ENCODE assay signal across 8 mouse cellular contexts in the genomic region with DNA sequence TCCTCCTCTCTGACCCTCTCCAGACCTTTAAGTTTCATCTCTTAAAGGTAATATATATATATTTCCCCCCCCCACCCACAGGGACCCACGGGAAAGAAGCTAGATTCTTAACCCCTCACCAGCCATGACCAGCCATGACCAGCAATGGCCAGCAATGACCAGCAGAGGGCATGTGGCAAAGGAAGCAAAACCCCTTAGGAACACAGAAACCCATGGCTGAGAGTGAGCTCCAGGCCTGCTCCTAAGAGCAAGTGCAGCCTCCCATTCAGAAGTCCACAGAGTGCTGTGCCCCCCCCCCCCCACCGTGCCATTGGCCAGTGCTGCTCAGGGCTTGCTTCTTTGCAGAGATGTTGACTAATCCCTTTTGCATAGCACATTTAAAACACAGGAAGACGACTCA.
A peak's percentile ranks its signal among the peaks of the same experiment; 100 is the strongest.
DNase-seq lines count a peak whose midpoint lies in the region; ATAC-seq and TF ChIP-seq lines count a peak whose summit lies in the region.

No protein-coding gene starts in this region.

- H3K36me3 ChIP-seq in E14TG2a.4 (ENCODE audit: insufficient read depth, low read length) = no peaks in the 10 kb centered on the region

- no peaks in the 10 kb centered on the region for H3K9me3 ChIP-seq in E14TG2a.4 (ENCODE audit: low read length)

- H3K4me3 ChIP-seq in E14TG2a.4 (replicated peaks; ENCODE audit: low read length) = no peak overlapping the region
- H3K4me3 ChIP-seq in cerebellum, adult 2 months (replicated peaks; ENCODE audit: insufficient read depth, low read depth, low read length) = no peak overlapping the region

- no peak for TF ChIP-seq POLR2A in cerebellum, adult 2 months (IDR thresholded peaks at IDR 0.05; ENCODE audit: borderline replicate concordance, insufficient read depth, low read length)

- peaks cover 12% of the 10 kb centered on the region for H3K27me3 ChIP-seq in E14TG2a.4 (ENCODE audit: insufficient read depth, low read length)
- H3K27me3 ChIP-seq in cerebellum, adult 2 months (ENCODE audit: control insufficient read depth, insufficient read depth, low read length) = no peaks in the 10 kb centered on the region

- H3K4me1 ChIP-seq in E14TG2a.4 (replicated peaks; ENCODE audit: low read depth, low read length) = no peaks in the 10 kb centered on the region
- H3K4me1 ChIP-seq in cerebellum, adult 2 months (ENCODE audit: control insufficient read depth, insufficient read depth, low read length) = no peaks in the 10 kb centered on the region

- TF ChIP-seq CTCF in E14TG2a.4 (conservative IDR thresholded peaks at IDR 0.05; ENCODE audit: low read length) = peak; percentile 44
- TF ChIP-seq CTCF in cerebellum, adult 2 months (IDR thresholded peaks at IDR 0.05; ENCODE audit: borderline replicate concordance, insufficient read depth, low read depth, low read length) = peak; percentile 87

- DNase-seq in heart, adult 11 months = peak; percentile 93
- no peak for DNase-seq in heart, adult 9 months (ENCODE audit: low spot score in 2 of 2)
- peak; percentile 49 to 60 for DNase-seq in cerebellum, adult 2 months
- peak; percentile 13 to 42 for DNase-seq in frontal cortex, postnatal 25 days (ENCODE audit: low spot score in 2 of 2)
- peak; percentile 80 for DNase-seq in kidney, postnatal 4 days
- DNase-seq in testis, postnatal 10 days (ENCODE audit: low spot score) = peak; percentile 73

- peak; percentile 58 for ATAC-seq in megakaryocyte-erythroid progenitor cell, adult 5-6 weeks (replicated peaks; ENCODE audit: low FRiP score, low TSS enrichment, poor library complexity, severe bottlenecking)

- H3K27ac ChIP-seq in cerebellum, adult 2 months (ENCODE audit: insufficient read depth, low read length) = no peak overlapping the region

- 30% methylated on average over 3 of the region's 3 CpGs for WGBS in cerebellum, adult 2 months

Comparison
In these comparisons a context has a peak if more than half of its experiments do, and no peak if none do; other contexts are left out.
1. DNase-seq: peak in heart, adult 11 months (single experiment), cerebellum, adult 2 months (2 of 2), frontal cortex, postnatal 25 days (2 of 2), kidney, postnatal 4 days (2 of 2) and testis, postnatal 10 days (single experiment); none in heart, adult 9 months (0 of 2).